Mouse (Mus musculus): ENCODE data around the gene Wt1. TPM values are rescaled to one million over a fixed set of nuclear protein-coding genes. Genes with fewer than 3 reads are reported as not detected.

Gene Wt1
- total RNA-seq (2021): not detected

GRCm38 (mm10) chr2:105126279-105126678, at the start of gene Wt1:
Gene Wt1 (plus strand): TSS chr2:105126529.
- no peak for DNase-seq

- DNase-seq: no peak
These were observed 49.2 kb upstream of the Wt1 start for GRCm38 (mm10) chr2:105077151-105077550.

- DNase-seq: no peak
These were observed 44.0 kb upstream of the Wt1 start for GRCm38 (mm10) chr2:105082256-105082790.

DNA sequence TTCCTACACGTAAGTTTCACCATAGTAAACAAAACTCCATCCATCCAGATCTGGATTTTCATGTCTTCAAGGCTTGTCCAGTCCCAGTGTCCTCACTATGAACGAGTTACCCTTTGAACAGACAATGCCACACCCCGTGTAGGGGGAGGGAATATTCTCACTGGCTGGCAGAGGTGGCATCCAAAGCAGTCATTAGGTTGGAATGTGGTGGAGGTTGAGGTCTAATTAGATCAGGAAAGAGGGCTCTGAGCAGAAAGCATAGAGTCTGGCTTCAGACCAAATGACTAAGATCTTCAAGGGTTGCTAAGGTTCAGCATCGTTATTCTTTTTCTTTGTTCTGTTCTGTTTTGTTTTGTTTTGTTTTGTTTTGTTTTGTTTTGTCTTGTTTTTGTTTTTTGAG, 42.3 kb upstream of the Wt1 start:
- no peak for DNase-seq

- no peak for DNase-seq
These were observed 40.2 kb upstream of the Wt1 start for GRCm38 (mm10) chr2:105086081-105086480.

DNA sequence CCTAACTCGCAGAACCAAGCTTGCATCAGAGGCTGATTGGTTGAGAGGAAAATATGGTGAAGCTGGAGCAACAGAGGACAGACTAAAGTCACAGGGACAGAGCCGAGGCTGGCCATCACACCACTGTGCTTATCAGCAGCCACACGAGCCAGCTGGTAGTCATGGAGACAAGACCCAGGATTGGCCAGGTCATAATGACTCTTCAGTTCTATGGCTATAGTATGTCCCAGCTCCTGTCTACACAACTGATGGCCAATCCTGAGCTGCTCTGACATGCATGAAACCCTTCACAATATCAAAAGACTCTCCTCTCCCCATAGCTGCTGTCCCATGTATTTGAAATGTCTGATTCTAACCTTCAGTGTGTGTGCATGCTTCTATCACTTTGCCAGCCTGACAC, 38.3 kb upstream of the Wt1 start:
- no peak for DNase-seq

DNA sequence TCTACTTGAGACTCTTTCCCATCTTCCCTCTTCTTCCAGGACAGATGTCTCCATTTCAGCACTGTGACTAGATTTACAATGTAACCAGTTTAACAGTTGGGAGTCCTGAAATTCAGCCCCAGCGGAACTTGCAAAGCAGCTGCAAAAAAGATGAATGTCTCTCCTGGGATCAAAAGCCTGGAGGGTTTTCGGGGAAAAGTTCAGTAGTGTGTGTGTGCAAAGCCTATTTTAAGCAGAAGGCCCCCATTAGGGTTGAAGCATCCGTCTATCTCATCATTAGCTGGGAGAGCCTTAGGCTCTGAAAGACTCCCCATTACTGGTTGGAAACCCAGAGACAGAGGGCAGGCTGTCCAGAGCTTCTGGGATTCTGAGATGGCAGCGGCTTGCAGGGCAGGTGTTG, 37.2 kb upstream of the Wt1 start:
- no peak for DNase-seq

DNA sequence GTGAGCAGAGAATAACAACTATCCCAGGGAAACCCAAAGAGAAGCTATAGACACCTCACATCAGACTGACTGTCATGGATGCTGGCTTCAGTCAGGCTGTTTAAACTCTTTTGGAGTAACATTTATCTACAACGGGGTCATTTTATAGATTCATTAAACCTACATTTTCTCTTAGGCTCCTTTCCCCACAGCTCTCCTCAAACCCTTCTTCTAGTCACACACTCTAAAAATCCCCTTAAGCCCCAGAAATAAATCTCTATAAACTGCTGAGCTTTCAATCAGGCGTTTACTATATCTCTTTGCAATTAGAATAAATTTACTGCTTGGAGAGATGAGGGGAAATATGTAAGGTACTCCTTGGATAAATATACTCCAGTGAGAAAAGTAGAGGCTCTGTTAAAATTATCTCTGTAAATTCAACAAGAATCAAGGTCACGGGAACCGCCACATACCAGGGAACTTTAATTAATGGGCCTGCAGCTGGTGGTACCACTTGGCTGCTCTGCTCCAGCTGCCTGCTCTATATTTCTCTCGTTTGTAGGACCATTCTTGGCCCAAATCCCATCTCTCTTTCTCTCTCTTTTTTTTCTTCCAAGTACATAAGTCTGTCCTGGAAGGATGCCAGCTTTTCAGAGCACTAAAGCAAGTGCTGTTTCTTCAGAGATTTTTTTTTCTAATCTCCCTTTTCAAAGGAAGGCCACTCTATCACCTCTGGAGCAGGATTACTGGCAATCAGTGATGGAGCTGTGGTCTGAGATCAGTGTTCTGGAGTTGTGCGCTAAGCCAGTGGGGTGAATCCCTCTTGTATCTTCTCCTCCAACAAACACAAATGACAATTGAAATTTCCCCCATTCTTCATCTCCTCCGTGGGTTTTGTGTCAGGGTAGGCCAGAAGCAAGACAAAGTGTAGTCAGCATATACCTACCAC, 36.5 kb upstream of the Wt1 start:
- DNase-seq: no peak

GRCm38 (mm10) chr2:105090991-105091390, 35.3 kb upstream of the Wt1 start:
- DNase-seq: no peak

DNA sequence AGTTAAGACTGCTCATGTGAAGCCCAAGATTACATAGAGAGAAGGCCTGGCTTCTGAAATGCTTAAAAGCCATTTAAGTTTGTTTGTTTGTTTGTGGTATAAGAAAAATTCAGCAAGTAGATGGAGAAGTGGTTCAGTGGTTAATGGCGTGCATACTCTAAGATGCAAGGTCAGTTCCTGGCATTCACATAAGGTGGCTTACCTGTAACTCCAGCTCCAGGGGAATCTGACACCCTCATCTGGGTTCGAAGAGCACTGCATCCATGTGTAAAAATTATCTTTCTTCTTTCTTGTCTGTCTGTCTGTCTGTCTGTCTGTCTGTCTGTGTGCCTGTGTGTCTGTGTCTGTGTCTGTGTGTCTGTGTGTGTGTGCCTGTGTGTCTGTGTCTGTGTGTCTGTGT, 34.6 kb upstream of the Wt1 start, which contains the start of gene Gm11060:
Gm11060 (plus strand) TSS at position 301 of the 400 bp plus-strand sequence.
- DNase-seq: no peak

DNA sequence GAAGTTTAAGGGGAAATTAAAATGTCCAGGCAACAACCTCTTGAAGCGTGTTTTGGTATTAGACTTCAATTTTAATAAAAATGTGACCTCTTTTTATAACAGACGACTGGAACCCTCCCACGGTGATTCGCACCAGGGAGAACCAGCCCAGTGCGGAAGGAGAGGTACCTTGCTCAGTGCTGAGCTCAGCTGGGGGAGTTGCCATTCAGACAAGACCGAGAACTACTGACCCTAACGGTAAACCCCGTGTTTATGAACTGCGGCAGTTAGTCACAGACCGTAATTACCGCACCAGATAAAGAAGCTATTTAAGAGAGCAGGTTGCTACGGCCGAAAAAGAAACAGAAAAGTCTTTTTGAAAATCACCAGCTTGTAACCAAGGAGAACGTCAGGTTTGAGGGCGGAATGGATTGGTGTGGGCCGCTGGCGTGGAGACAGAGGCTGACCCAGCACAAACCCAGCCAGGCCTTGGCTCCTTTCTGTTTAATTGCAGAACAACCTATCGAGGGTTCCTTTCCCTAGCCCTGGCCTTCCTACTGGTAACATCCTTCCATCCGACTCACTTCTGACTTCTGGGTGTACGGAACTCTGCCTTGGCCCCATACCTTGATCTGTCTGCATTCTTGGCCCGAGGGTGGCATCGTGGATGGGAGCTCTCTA, 28.9 kb upstream of the Wt1 start:
- no peak for DNase-seq

GRCm38 (mm10) chr2:105099410-105099809, 26.9 kb upstream of the Wt1 start:
- no peak for DNase-seq

- DNase-seq: no peak
These were observed 25.8 kb upstream of the Wt1 start for GRCm38 (mm10) chr2:105100541-105100940.

GRCm38 (mm10) chr2:105108703-105109158, 17.6 kb upstream of the Wt1 start:
- peak; percentile 78 to 82 for DNase-seq

- DNase-seq: no peak
These were observed 12.3 kb upstream of the Wt1 start for GRCm38 (mm10) chr2:105114074-105114473.

GRCm38 (mm10) chr2:105117669-105118068, 8.7 kb upstream of the Wt1 start:
- no peak for DNase-seq

DNA sequence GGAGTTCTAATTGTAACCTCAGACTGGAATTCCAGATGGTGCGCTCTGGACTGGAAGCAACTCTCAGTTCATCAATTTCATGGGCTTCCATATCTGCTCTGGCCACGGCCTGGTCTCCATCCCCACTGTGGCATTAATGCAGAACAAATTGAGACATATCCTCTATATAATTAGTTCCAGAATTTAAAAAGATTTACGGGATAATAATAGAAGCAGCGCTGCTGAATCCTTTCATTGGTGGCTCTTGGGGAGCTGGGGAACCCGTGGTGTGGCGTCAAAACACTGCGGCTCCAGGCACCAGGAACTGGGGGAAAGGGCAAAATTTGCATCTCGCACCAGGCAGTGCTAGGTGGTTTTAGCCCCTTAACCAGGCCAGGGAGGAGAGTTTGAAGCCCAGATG, 4.1 kb upstream of the Wt1 start:
- no peak for DNase-seq

- no peak for DNase-seq
These were observed 3.4 kb upstream of the Wt1 start for GRCm38 (mm10) chr2:105122886-105123285.

- DNase-seq: no peak
These were observed 2.9 kb upstream of the Wt1 start for GRCm38 (mm10) chr2:105123431-105123830.

GRCm38 (mm10) chr2:105123881-105124280, 2.4 kb upstream of the Wt1 start:
- DNase-seq: no peak

DNA sequence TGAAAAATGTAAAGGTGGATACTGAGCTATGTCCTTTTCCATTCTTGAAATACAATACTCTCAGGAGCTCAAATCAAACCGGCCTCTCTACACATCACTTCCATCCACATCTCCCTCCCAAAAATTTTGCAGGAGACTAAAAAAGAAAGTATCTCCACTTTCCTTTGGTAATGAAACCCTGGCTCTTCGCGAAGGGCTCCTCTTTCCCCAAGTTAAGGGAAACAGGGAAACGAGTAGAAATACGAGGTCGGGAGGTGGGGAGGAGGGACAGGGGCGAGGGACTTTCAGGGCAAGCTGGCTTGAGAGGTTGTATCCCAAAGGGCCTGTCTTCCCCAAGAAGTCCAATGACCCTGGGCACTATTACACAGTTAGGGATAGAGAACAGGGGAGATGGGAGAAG, 1.9 kb upstream of the Wt1 start:
- no peak for DNase-seq

GRCm38 (mm10) chr2:105125205-105125604, 1.1 kb upstream of the Wt1 start:
- DNase-seq: no peak

DNA sequence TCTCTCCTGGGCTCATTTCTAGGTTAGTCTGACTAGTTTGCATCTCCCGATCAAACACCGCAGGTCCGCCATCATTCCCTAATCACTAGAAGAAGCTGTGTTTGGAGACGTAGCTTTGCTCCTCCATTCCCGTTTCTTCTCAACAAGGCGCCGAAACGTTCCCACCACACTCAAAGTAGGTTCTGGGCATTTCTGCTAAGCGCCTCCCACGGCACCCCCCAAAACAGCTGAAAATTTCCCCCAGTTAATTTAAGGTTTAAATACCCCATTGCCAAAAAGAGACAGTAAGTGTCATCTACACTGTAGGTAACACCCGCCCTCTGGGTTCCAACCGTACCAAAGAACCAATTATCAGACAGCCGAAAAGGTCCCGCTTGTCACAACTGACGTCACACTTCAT, 688 bp upstream of the Wt1 start:
- DNase-seq: no peak

All from layer of hippocampus, postnatal 36 days (tissue).